Mouse (Mus musculus): ENCODE results near the gene Rfc1. TPM values are rescaled to one million over a fixed set of nuclear protein-coding genes. Genes with fewer than 3 reads are reported as not detected.

Gene Rfc1
- 28.9 and 41.9 TPM in 2 replicates for polyA plus RNA-seq (2015; fragmentation: Nextera tagmentation; extraction: Ambion mirVana)

GRCm38 (mm10) chr5:65335298-65336074, at the start of gene Rfc1:
Rfc1 (minus strand) TSS chr5:65335670.
- H3K4me2 ChIP-seq, result peak within 1 kb of the TSS; percentile 76
- no peaks in the 10 kb centered on the region for H3K36me3 ChIP-seq
- ATAC-seq (ENCODE audit: low FRiP score), result peak; percentile 97
- peak within 1 kb of the TSS; percentile 74 for H3K27ac ChIP-seq (replicated peaks)
- peak within 1 kb of the TSS; percentile 97 for H3K4me3 ChIP-seq (replicated peaks)
- H3K27me3 ChIP-seq (replicated peaks), result no peaks in the 10 kb centered on the region
- WGBS, result 1% methylated on average over 64 of the region's 65 CpGs
- peak within 1 kb of the TSS; percentile 70 for H3K9ac ChIP-seq (replicated peaks)
- H3K9me3 ChIP-seq (replicated peaks), result no peaks in the 10 kb centered on the region
- peaks cover 18% of the 10 kb centered on the region for H3K4me1 ChIP-seq

GRCm38 (mm10) chr5:65374746-65375145, 39.3 kb upstream of the Rfc1 start:
- Histone ChIP-seq H3K36me3 (no peaks in the 10 kb centered on the region), H3K9ac (replicated peaks) (no peak overlapping the region), H3K4me2 (no peak overlapping the region), H3K27me3 (replicated peaks) (no peaks in the 10 kb centered on the region), H3K27ac (replicated peaks) (no peak overlapping the region), H3K4me1 (no peaks in the 10 kb centered on the region), H3K4me3 (replicated peaks) (no peak overlapping the region), H3K9me3 (replicated peaks) (no peaks in the 10 kb centered on the region)
- 82% methylated on average over 7 of the region's 7 CpGs for WGBS
- no peak for ATAC-seq (ENCODE audit: low FRiP score)

GRCm38 (mm10) chr5:65371551-65371950, 36.1 kb upstream of the Rfc1 start:
- Histone ChIP-seq H3K9ac (replicated peaks) (no peak overlapping the region), H3K27me3 (replicated peaks) (no peaks in the 10 kb centered on the region), H3K4me3 (replicated peaks) (no peak overlapping the region), H3K4me2 (no peak overlapping the region), H3K27ac (replicated peaks) (no peak overlapping the region), H3K36me3 (no peaks in the 10 kb centered on the region), H3K9me3 (replicated peaks) (no peaks in the 10 kb centered on the region), H3K4me1 (no peaks in the 10 kb centered on the region)
- no peak for ATAC-seq (ENCODE audit: low FRiP score)
- 95% methylated on average over 7 of the region's 7 CpGs for WGBS

GRCm38 (mm10) chr5:65367837-65368236, 32.4 kb upstream of the Rfc1 start:
- no peak overlapping the region for H3K27ac ChIP-seq (replicated peaks)
- no peaks in the 10 kb centered on the region for H3K27me3 ChIP-seq (replicated peaks)
- H3K4me2 ChIP-seq, result no peak overlapping the region
- no peaks in the 10 kb centered on the region for H3K36me3 ChIP-seq
- no peak overlapping the region for H3K9ac ChIP-seq (replicated peaks)
- no peak for ATAC-seq (ENCODE audit: low FRiP score)
- no peaks in the 10 kb centered on the region for H3K9me3 ChIP-seq (replicated peaks)
- H3K4me3 ChIP-seq (replicated peaks), result no peak overlapping the region
- 90% methylated on average over 11 of the region's 11 CpGs for WGBS
- H3K4me1 ChIP-seq, result no peaks in the 10 kb centered on the region

GRCm38 (mm10) chr5:65357771-65358170, 22.3 kb upstream of the Rfc1 start:
- Histone ChIP-seq H3K9me3 (replicated peaks) (no peaks in the 10 kb centered on the region), H3K4me1 (no peaks in the 10 kb centered on the region), H3K27me3 (replicated peaks) (no peaks in the 10 kb centered on the region), H3K4me3 (replicated peaks) (no peak overlapping the region), H3K27ac (replicated peaks) (no peak overlapping the region), H3K4me2 (no peak overlapping the region), H3K9ac (replicated peaks) (no peak overlapping the region), H3K36me3 (no peaks in the 10 kb centered on the region)
- WGBS, result 92% methylated on average over 3 of the region's 3 CpGs
- no peak for ATAC-seq (ENCODE audit: low FRiP score)

GRCm38 (mm10) chr5:65356851-65357250, 21.4 kb upstream of the Rfc1 start:
- no peaks in the 10 kb centered on the region for H3K27me3 ChIP-seq (replicated peaks)
- H3K4me3 ChIP-seq (replicated peaks), result no peak overlapping the region
- no peak overlapping the region for H3K27ac ChIP-seq (replicated peaks)
- 86% methylated on average over 6 of the region's 6 CpGs for WGBS
- H3K9me3 ChIP-seq (replicated peaks), result no peaks in the 10 kb centered on the region
- no peak for ATAC-seq (ENCODE audit: low FRiP score)
- H3K4me2 ChIP-seq, result no peak overlapping the region
- no peaks in the 10 kb centered on the region for H3K4me1 ChIP-seq
- no peaks in the 10 kb centered on the region for H3K36me3 ChIP-seq
- H3K9ac ChIP-seq (replicated peaks), result no peak overlapping the region

- no peak overlapping the region for H3K27ac ChIP-seq (replicated peaks)
- WGBS, result 74% methylated on average over 5 of the region's 5 CpGs
- H3K9ac ChIP-seq (replicated peaks), result no peak overlapping the region
- no peaks in the 10 kb centered on the region for H3K4me1 ChIP-seq
- no peaks in the 10 kb centered on the region for H3K36me3 ChIP-seq
- no peak overlapping the region for H3K4me3 ChIP-seq (replicated peaks)
- H3K27me3 ChIP-seq (replicated peaks), result no peaks in the 10 kb centered on the region
- ATAC-seq (ENCODE audit: low FRiP score), result no peak
- no peak overlapping the region for H3K4me2 ChIP-seq
- no peaks in the 10 kb centered on the region for H3K9me3 ChIP-seq (replicated peaks)
Observed at GRCm38 (mm10) chr5:65354985-65355384, 19.5 kb upstream of the Rfc1 start.

- H3K4me1 ChIP-seq, result no peaks in the 10 kb centered on the region
- WGBS, result 87% methylated on average over 3 of the region's 3 CpGs
- H3K9me3 ChIP-seq (replicated peaks), result no peaks in the 10 kb centered on the region
- H3K36me3 ChIP-seq, result no peaks in the 10 kb centered on the region
- no peak overlapping the region for H3K4me2 ChIP-seq
- H3K4me3 ChIP-seq (replicated peaks), result no peak overlapping the region
- no peak overlapping the region for H3K27ac ChIP-seq (replicated peaks)
- H3K9ac ChIP-seq (replicated peaks), result no peak overlapping the region
- no peaks in the 10 kb centered on the region for H3K27me3 ChIP-seq (replicated peaks)
- no peak for ATAC-seq (ENCODE audit: low FRiP score)
Observed at GRCm38 (mm10) chr5:65354097-65354496, 18.6 kb upstream of the Rfc1 start.

- no peaks in the 10 kb centered on the region for H3K27me3 ChIP-seq (replicated peaks)
- H3K9me3 ChIP-seq (replicated peaks), result no peaks in the 10 kb centered on the region
- H3K9ac ChIP-seq (replicated peaks), result no peak overlapping the region
- 70% methylated on average over 10 of the region's 10 CpGs for WGBS
- no peaks in the 10 kb centered on the region for H3K36me3 ChIP-seq
- no peak for ATAC-seq (ENCODE audit: low FRiP score)
- no peak overlapping the region for H3K4me3 ChIP-seq (replicated peaks)
- H3K4me1 ChIP-seq, result peaks cover 9% of the 10 kb centered on the region
- H3K4me2 ChIP-seq, result no peak overlapping the region
- H3K27ac ChIP-seq (replicated peaks), result no peak overlapping the region
Observed at GRCm38 (mm10) chr5:65350508-65350907, 15.0 kb upstream of the Rfc1 start.

- H3K4me2 ChIP-seq, result peak within 1 kb of the TSS; percentile 55
- peak within 1 kb of the TSS; percentile 27 for H3K4me3 ChIP-seq (replicated peaks)
- H3K9me3 ChIP-seq (replicated peaks), result no peaks in the 10 kb centered on the region
- no peaks in the 10 kb centered on the region for H3K36me3 ChIP-seq
- peaks cover 9% of the 10 kb centered on the region for H3K4me1 ChIP-seq
- 12% methylated on average over 15 of the region's 15 CpGs for WGBS
- no peaks in the 10 kb centered on the region for H3K27me3 ChIP-seq (replicated peaks)
- no peak for ATAC-seq (ENCODE audit: low FRiP score)
- H3K27ac ChIP-seq (replicated peaks), result no peak within 1 kb of the TSS
- H3K9ac ChIP-seq (replicated peaks), result peak within 1 kb of the TSS; percentile 27; the same call in 1 of the 2 replicates
Observed at GRCm38 (mm10) chr5:65348168-65348567, 12.7 kb upstream of the Rfc1 start, which contains the start of gene Klb. Klb (plus strand) TSS chr5:65348314.

GRCm38 (mm10) chr5:65340167-65340566, 4.7 kb upstream of the Rfc1 start:
- Histone ChIP-seq H3K9me3 (replicated peaks) (no peaks in the 10 kb centered on the region), H3K4me3 (replicated peaks) (no peak overlapping the region), H3K27me3 (replicated peaks) (no peaks in the 10 kb centered on the region), H3K4me2 (no peak overlapping the region), H3K27ac (replicated peaks) (no peak overlapping the region), H3K4me1 (peaks cover 4% of the 10 kb centered on the region; the same call in 1 of the 2 replicates), H3K36me3 (no peaks in the 10 kb centered on the region), H3K9ac (replicated peaks) (no peak overlapping the region)
- WGBS, result 55% methylated on average over 4 of the region's 4 CpGs
- no peak for ATAC-seq (ENCODE audit: low FRiP score)

- peaks cover 18% of the 10 kb centered on the region for H3K4me1 ChIP-seq
- H3K9me3 ChIP-seq (replicated peaks), result no peaks in the 10 kb centered on the region
- no peak overlapping the region for H3K9ac ChIP-seq (replicated peaks)
- 86% methylated on average over 6 of the region's 6 CpGs for WGBS
- H3K4me3 ChIP-seq (replicated peaks), result no peak overlapping the region
- no peaks in the 10 kb centered on the region for H3K27me3 ChIP-seq (replicated peaks)
- H3K27ac ChIP-seq (replicated peaks), result no peak overlapping the region
- no peak for ATAC-seq (ENCODE audit: low FRiP score)
- H3K4me2 ChIP-seq, result no peak overlapping the region
- H3K36me3 ChIP-seq, result no peaks in the 10 kb centered on the region
Observed at GRCm38 (mm10) chr5:65338394-65338793, 2.9 kb upstream of the Rfc1 start.

Measured in neural tube, embryonic 15.5 days (tissue).